Mouse (Mus musculus) spleen, postnatal 36 days (tissue): ENCODE results near the gene Tcp1.
"Not testable (repeated sequence)": the region's sequence is repeated elsewhere in the genome, so short reads cannot be mapped to it uniquely, and the experiment has no call there.

Source experiments
- DNase-seq, 2 experiments: peaks; one replicate each; pipeline ENCODE4 v3.0.0; 2022; ENCODE audit warnings: low spot score in 2 of 2, mixed read lengths in 1 of 2

Tcp1 gene

DNA sequence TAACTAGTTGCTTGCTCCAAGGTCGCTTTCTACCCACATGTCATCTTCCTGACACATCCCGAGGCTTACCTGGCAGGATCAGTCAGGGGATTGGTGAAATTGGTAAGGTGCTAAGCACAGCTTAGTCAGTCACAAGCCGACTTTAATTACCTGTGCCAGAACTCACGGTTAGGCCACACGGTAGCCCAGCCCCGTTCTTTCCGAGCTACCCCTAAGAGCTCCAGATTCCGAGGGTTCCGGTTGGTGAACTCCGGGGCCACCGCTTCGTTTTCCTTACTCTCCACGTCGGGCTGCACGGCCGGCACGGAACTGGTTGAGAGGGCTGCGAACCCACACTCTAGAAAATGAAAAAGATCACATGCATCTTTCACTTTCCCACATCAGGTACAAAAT, at the start of gene Tcp1:
TSS of gene Tcp1 (plus strand) at position 214 of the 393 bp plus-strand sequence.
- no peak for DNase-seq

- no peak for DNase-seq
Measured at GRCm38 (mm10) chr17:12866853-12867252, 48.6 kb upstream of the Tcp1 start.

DNA sequence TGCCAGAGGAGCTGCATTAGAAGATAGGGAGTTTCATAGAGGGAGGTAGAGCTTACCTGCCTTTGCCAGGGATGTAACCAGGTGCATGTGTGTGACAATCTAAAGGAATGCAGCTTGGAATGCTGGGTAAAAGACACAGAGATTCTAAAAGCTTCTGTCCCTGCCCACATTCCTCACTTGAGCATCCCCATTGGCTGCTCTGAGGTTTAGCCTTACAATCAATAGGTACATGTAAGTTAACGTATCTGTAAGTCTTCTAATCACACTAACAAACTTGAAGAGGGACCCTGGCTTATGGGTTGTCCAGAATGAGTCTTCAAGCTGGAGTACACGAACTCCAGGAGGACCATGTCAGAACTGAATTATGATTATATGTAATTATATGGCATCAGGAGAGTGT, 47.5 kb upstream of the Tcp1 start, which contains the start of gene Mas1:
TSS of gene Mas1 (minus strand) at position 101 of the 400 bp plus-strand sequence.
- DNase-seq = no peak

DNA sequence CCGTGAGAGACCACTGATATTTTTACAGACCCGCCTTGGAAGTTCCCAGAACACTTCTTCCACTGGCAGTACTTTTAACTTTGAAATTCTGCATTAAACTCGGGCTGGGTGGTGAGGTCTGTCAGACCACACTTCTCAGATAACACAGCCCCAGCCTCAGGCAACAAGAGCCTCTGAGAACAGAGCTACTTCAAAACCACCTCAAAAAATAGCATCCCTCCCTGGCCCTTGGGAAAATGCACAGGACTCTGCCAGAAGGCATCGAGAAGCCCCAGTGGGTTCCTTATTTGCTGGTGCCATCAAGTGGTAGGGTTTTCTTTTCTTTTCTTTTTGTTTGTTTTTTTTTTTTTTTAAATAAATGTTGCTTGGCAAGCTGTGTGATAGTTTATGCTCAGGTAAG, 46.9 kb upstream of the Tcp1 start:
- no peak for DNase-seq

- DNase-seq = no peak
Measured at GRCm38 (mm10) chr17:12872275-12873028, 43.0 kb upstream of the Tcp1 start.

DNA sequence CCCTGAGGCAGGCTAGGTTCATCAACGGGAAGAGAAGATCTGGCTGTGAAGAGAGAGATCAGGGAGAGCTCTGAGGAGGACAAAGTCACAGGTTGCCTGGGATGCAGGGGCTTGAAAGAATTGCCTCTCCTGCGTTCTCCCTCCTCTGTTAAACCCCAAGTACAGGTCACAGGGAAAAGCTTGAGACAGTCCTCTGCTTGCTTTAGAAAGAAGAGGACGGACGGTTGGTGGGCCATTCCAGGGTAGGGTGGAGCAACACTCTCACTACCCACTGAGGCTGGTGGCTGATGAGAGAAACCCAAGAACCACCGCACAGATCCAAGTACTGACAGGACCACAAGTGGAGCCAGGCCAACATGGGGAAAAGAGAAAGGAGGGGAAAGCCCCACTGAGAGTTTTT, 39.8 kb upstream of the Tcp1 start, which contains the start of gene Mrgprh:
TSS of gene Mrgprh (plus strand) at position 301 of the 400 bp plus-strand sequence.
- no peak for DNase-seq

DNA sequence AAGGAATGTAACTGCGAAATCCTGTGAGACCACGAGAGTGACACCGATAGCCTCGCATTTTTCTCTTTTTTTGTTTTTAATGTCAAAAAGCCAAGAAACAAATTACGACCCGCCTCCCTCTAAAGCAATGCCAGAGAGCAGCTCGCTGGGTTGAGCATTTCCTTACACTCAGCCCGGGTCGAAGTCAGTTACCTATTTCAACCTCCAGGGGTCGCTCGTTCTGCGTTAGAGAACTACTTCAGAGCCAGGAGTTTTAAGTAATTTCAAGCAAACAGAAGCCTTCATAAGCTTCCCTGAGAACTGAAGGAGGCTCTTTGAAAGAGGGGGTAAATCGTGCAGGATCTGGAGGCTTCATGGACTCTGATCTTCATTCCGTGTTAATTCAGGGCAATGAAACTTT, 35.3 kb upstream of the Tcp1 start:
- DNase-seq = peak; percentile 60 to 66

- DNase-seq = no peak
Measured at GRCm38 (mm10) chr17:12881216-12881615, 34.3 kb upstream of the Tcp1 start.

- no peak for DNase-seq
Measured at GRCm38 (mm10) chr17:12886620-12887019, 28.9 kb upstream of the Tcp1 start.

GRCm38 (mm10) chr17:12887021-12887775, 28.3 kb upstream of the Tcp1 start:
- no peak for DNase-seq

GRCm38 (mm10) chr17:12891054-12891453, 24.4 kb upstream of the Tcp1 start:
- DNase-seq = no peak

DNA sequence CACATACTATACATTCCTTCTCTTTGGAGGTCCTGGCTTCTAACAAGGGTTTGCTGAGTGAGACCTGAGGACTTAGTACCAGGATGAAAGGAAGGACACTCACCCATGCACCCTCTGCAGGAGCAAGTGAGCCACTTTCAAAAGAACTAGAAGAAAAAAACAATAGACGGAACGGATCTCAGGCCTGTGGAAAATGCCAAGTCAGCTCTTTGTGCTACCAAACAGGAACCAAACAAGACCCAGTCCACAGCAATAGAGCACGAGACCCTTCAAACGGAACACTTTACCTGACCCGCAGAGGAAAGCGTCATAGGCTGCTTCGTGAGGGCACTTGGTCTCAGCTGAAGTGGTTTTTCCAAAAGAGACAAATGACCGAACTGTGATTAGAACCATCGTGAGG, 23.5 kb upstream of the Tcp1 start:
- DNase-seq = no peak

DNA sequence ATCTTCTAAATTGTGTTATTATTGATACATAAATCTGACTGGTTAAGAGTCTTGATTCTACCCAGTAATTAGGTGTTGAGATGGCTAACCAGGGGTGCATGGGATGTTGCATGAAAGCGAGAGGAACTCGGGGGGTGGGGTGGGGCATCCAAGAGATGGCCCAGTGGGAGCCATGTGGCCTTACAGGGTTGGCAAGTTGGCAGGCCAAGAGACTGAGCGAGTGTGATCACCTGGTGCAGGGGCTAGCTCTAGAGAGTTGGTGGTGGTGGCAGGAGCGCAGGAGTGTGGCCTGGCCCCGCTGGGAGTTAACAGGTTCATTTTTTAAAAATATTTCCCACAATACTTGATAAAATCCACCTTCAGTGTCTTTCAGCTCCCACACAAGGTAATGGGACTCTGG, 17.8 kb upstream of the Tcp1 start:
- DNase-seq = no peak

- DNase-seq = not testable (repeated sequence)
Measured at GRCm38 (mm10) chr17:12898607-12899006, 16.9 kb upstream of the Tcp1 start.

GRCm38 (mm10) chr17:12902291-12902690, 13.2 kb upstream of the Tcp1 start:
- DNase-seq = no peak

GRCm38 (mm10) chr17:12903372-12904333, 11.8 kb upstream of the Tcp1 start:
- no peak for DNase-seq

DNA sequence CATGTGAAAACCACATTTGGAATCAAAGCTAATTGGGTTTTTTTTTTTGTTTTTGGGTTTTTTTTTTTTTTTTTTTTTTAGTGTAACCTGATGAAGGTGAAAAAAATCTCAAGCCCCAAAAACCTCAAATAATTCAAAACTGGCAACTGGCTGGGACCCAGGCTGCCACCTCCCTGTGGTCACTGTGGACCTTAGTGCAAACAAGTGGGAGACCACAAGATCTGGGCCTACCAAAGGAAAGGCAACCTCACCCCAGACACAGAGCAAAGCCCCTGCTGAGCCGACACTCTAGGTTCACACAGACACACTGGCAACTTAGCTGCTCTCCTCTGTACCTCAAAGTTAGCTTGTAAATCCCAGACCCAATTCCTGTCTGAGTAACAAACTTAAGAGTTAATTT, 11.2 kb upstream of the Tcp1 start:
- no peak for DNase-seq

- no peak for DNase-seq
Measured at GRCm38 (mm10) chr17:12905810-12906209, 9.7 kb upstream of the Tcp1 start.

- no peak for DNase-seq
Measured at GRCm38 (mm10) chr17:12906436-12906835, 9.1 kb upstream of the Tcp1 start.

GRCm38 (mm10) chr17:12909361-12910280, 5.9 kb upstream of the Tcp1 start, which contains the start of gene Pnldc1:
Pnldc1 (minus strand) TSS chr17:12910230.
- no peak for DNase-seq

GRCm38 (mm10) chr17:12910391-12910790, 5.1 kb upstream of the Tcp1 start:
- no peak for DNase-seq
